Mouse (Mus musculus): ENCODE results near the gene Map6d1. TPM values are rescaled to one million over a fixed set of nuclear protein-coding genes. Genes with fewer than 3 reads are reported as not detected.

Map6d1 gene
- polyA plus RNA-seq (2012; fragmentation: generic; extraction: Trizol), result 0.13 TPM
- long read RNA-seq, experiment 1, result 0 reads
- long read RNA-seq, experiment 2, partial matches to known transcripts, result 0 of 1 reads
- long read RNA-seq, experiment 2, other reads (novel, unspliced or antisense), result 0 of 1 reads

- peaks cover 7% of the 10 kb centered on the region for H3K27me3 ChIP-seq (ENCODE audit: control insufficient read depth, insufficient read depth, insufficient read length)
- no peaks in the 10 kb centered on the region for H3K79me2 ChIP-seq (ENCODE audit: control insufficient read depth, insufficient read depth)
- no peaks in the 10 kb centered on the region for H3K79me3 ChIP-seq (ENCODE audit: low read depth)
- H3K36me3 ChIP-seq (ENCODE audit: control insufficient read depth, insufficient read depth), result no peaks in the 10 kb centered on the region
- peak within 1 kb of the TSS; percentile 18 for H3K4me3 ChIP-seq (ENCODE audit: insufficient read depth, poor library complexity, severe bottlenecking)
- H3ac ChIP-seq (ENCODE audit: control insufficient read depth, insufficient read length, low read depth), result peak within 1 kb of the TSS; percentile 55
- TF ChIP-seq CEBPB (IDR thresholded peaks at IDR 0.05; ENCODE audit: low read depth) (no peak), FOSL1 (IDR thresholded peaks at IDR 0.05; ENCODE audit: insufficient read depth, low read length, poor library complexity, severe bottlenecking) (no peak), USF1 (IDR thresholded peaks at IDR 0.05; ENCODE audit: low read depth) (no peak), CTCF (IDR thresholded peaks at IDR 0.05; ENCODE audit: control insufficient read depth, insufficient read depth, insufficient read length) (no peak), MAX (IDR thresholded peaks at IDR 0.05) (no peak), MYOG (IDR thresholded peaks at IDR 0.05; ENCODE audit: control insufficient read depth, extremely low read depth, insufficient read length) (no peak), MYOD1 (IDR thresholded peaks at IDR 0.05; ENCODE audit: control insufficient read depth, insufficient read length, low read depth) (no peak)
Observed at GRCm38 (mm10) chr16:20240468-20241414, at the start of gene Map6d1. Gene Map6d1, minus strand, starts transcription at chr16:20241358.

GRCm38 (mm10) chr16:20280238-20280637 is 39.1 kb upstream of the Map6d1 start:
- TF ChIP-seq MYOG (IDR thresholded peaks at IDR 0.05; ENCODE audit: control insufficient read depth, extremely low read depth, insufficient read length) (no peak), CEBPB (IDR thresholded peaks at IDR 0.05; ENCODE audit: low read depth) (no peak), MAX (IDR thresholded peaks at IDR 0.05) (no peak), MYOD1 (IDR thresholded peaks at IDR 0.05; ENCODE audit: control insufficient read depth, insufficient read length, low read depth) (no peak), USF1 (IDR thresholded peaks at IDR 0.05; ENCODE audit: low read depth) (no peak), CTCF (IDR thresholded peaks at IDR 0.05; ENCODE audit: control insufficient read depth, insufficient read depth, insufficient read length) (no peak), FOSL1 (IDR thresholded peaks at IDR 0.05; ENCODE audit: insufficient read depth, low read length, poor library complexity, severe bottlenecking) (no peak)
- H3K36me3 ChIP-seq (ENCODE audit: control insufficient read depth, insufficient read depth), result peaks cover 67% of the 10 kb centered on the region
- no peaks in the 10 kb centered on the region for H3K79me2 ChIP-seq (ENCODE audit: control insufficient read depth, insufficient read depth)

GRCm38 (mm10) chr16:20279395-20279794 is 38.2 kb upstream of the Map6d1 start:
- Histone ChIP-seq H3ac (ENCODE audit: control insufficient read depth, insufficient read length, low read depth) (no peak overlapping the region), H3K27me3 (ENCODE audit: control insufficient read depth, insufficient read depth, insufficient read length) (no peaks in the 10 kb centered on the region), H3K79me3 (ENCODE audit: low read depth) (peaks cover 2% of the 10 kb centered on the region), H3K79me2 (ENCODE audit: control insufficient read depth, insufficient read depth) (no peaks in the 10 kb centered on the region), H3K36me3 (ENCODE audit: control insufficient read depth, insufficient read depth) (peaks cover 59% of the 10 kb centered on the region), H3K4me3 (ENCODE audit: insufficient read depth, poor library complexity, severe bottlenecking) (no peak overlapping the region)
- TF ChIP-seq USF1 (IDR thresholded peaks at IDR 0.05; ENCODE audit: low read depth), result no peak
- TF ChIP-seq CTCF (IDR thresholded peaks at IDR 0.05; ENCODE audit: control insufficient read depth, insufficient read depth, insufficient read length), result no peak
- TF ChIP-seq MYOG (IDR thresholded peaks at IDR 0.05; ENCODE audit: control insufficient read depth, extremely low read depth, insufficient read length), result no peak
- no peak for TF ChIP-seq FOSL1 (IDR thresholded peaks at IDR 0.05; ENCODE audit: insufficient read depth, low read length, poor library complexity, severe bottlenecking)
- no peak for TF ChIP-seq MAX (IDR thresholded peaks at IDR 0.05)
- TF ChIP-seq CEBPB (IDR thresholded peaks at IDR 0.05; ENCODE audit: low read depth), result no peak
- TF ChIP-seq MYOD1 (IDR thresholded peaks at IDR 0.05; ENCODE audit: control insufficient read depth, insufficient read length, low read depth), result no peak

More at GRCm38 (mm10) chr16:20280238-20280637, 39.1 kb upstream of the Map6d1 start:
- peaks cover 2% of the 10 kb centered on the region for H3K79me3 ChIP-seq (ENCODE audit: low read depth)
- no peak overlapping the region for H3K4me3 ChIP-seq (ENCODE audit: insufficient read depth, poor library complexity, severe bottlenecking)
- no peaks in the 10 kb centered on the region for H3K27me3 ChIP-seq (ENCODE audit: control insufficient read depth, insufficient read depth, insufficient read length)
- no peak overlapping the region for H3ac ChIP-seq (ENCODE audit: control insufficient read depth, insufficient read length, low read depth)

- TF ChIP-seq CEBPB (IDR thresholded peaks at IDR 0.05; ENCODE audit: low read depth), result no peak
- no peak for TF ChIP-seq MYOG (IDR thresholded peaks at IDR 0.05; ENCODE audit: control insufficient read depth, extremely low read depth, insufficient read length)
- TF ChIP-seq MAX (IDR thresholded peaks at IDR 0.05), result no peak
- no peak for TF ChIP-seq FOSL1 (IDR thresholded peaks at IDR 0.05; ENCODE audit: insufficient read depth, low read length, poor library complexity, severe bottlenecking)
- no peak for TF ChIP-seq CTCF (IDR thresholded peaks at IDR 0.05; ENCODE audit: control insufficient read depth, insufficient read depth, insufficient read length)
- TF ChIP-seq USF1 (IDR thresholded peaks at IDR 0.05; ENCODE audit: low read depth), result no peak
- TF ChIP-seq MYOD1 (IDR thresholded peaks at IDR 0.05; ENCODE audit: control insufficient read depth, insufficient read length, low read depth), result no peak
- no peak overlapping the region for H3ac ChIP-seq (ENCODE audit: control insufficient read depth, insufficient read length, low read depth)
Observed at GRCm38 (mm10) chr16:20272994-20273393, 31.8 kb upstream of the Map6d1 start.

DNA sequence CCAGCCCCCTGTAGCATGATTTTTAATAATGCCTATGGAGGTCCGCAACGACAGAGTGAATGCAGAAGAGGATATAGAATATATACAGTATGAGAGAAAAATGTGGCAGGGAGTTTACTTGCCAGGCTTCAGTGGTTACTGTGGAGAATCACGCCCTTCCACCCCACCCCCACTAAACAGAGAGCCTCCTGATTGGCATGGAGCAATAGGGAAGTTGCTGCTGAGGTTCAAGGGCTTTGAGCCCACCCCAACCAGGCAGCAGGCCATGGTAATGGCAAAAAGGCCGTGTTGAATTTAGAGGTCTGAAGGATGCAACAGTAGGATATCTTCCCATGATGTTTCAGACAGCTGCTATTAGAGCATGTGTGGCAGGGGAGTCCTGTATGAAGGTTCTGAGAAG is 30.2 kb upstream of the Map6d1 start:
- no peak for TF ChIP-seq CTCF (IDR thresholded peaks at IDR 0.05; ENCODE audit: control insufficient read depth, insufficient read depth, insufficient read length)
- no peak for TF ChIP-seq FOSL1 (IDR thresholded peaks at IDR 0.05; ENCODE audit: insufficient read depth, low read length, poor library complexity, severe bottlenecking)
- no peak for TF ChIP-seq USF1 (IDR thresholded peaks at IDR 0.05; ENCODE audit: low read depth)
- TF ChIP-seq CEBPB (IDR thresholded peaks at IDR 0.05; ENCODE audit: low read depth), result no peak
- TF ChIP-seq MYOG (IDR thresholded peaks at IDR 0.05; ENCODE audit: control insufficient read depth, extremely low read depth, insufficient read length), result no peak
- no peak for TF ChIP-seq MYOD1 (IDR thresholded peaks at IDR 0.05; ENCODE audit: control insufficient read depth, insufficient read length, low read depth)
- TF ChIP-seq MAX (IDR thresholded peaks at IDR 0.05), result no peak
- Histone ChIP-seq H3K4me3 (ENCODE audit: insufficient read depth, poor library complexity, severe bottlenecking) (no peak overlapping the region), H3K79me2 (ENCODE audit: control insufficient read depth, insufficient read depth) (no peaks in the 10 kb centered on the region), H3K27me3 (ENCODE audit: control insufficient read depth, insufficient read depth, insufficient read length) (no peaks in the 10 kb centered on the region), H3K79me3 (ENCODE audit: low read depth) (no peaks in the 10 kb centered on the region), H3ac (ENCODE audit: control insufficient read depth, insufficient read length, low read depth) (no peak overlapping the region), H3K36me3 (ENCODE audit: control insufficient read depth, insufficient read depth) (no peaks in the 10 kb centered on the region)

More at GRCm38 (mm10) chr16:20272994-20273393, 31.8 kb upstream of the Map6d1 start:
- Histone ChIP-seq H3K27me3 (ENCODE audit: control insufficient read depth, insufficient read depth, insufficient read length) (no peaks in the 10 kb centered on the region), H3K4me3 (ENCODE audit: insufficient read depth, poor library complexity, severe bottlenecking) (no peak overlapping the region), H3K36me3 (ENCODE audit: control insufficient read depth, insufficient read depth) (peaks cover under 1% of the 10 kb centered on the region), H3K79me2 (ENCODE audit: control insufficient read depth, insufficient read depth) (no peaks in the 10 kb centered on the region), H3K79me3 (ENCODE audit: low read depth) (no peaks in the 10 kb centered on the region)
